Mouse (Mus musculus): ENCODE measurements around the gene Mvp. TPM values are rescaled to one million over a fixed set of nuclear protein-coding genes. Genes with fewer than 3 reads are reported as not detected.

Mvp gene
- total RNA-seq, 2 experiments from 2014 or later, result 27.5 to 40.9 TPM

DNA sequence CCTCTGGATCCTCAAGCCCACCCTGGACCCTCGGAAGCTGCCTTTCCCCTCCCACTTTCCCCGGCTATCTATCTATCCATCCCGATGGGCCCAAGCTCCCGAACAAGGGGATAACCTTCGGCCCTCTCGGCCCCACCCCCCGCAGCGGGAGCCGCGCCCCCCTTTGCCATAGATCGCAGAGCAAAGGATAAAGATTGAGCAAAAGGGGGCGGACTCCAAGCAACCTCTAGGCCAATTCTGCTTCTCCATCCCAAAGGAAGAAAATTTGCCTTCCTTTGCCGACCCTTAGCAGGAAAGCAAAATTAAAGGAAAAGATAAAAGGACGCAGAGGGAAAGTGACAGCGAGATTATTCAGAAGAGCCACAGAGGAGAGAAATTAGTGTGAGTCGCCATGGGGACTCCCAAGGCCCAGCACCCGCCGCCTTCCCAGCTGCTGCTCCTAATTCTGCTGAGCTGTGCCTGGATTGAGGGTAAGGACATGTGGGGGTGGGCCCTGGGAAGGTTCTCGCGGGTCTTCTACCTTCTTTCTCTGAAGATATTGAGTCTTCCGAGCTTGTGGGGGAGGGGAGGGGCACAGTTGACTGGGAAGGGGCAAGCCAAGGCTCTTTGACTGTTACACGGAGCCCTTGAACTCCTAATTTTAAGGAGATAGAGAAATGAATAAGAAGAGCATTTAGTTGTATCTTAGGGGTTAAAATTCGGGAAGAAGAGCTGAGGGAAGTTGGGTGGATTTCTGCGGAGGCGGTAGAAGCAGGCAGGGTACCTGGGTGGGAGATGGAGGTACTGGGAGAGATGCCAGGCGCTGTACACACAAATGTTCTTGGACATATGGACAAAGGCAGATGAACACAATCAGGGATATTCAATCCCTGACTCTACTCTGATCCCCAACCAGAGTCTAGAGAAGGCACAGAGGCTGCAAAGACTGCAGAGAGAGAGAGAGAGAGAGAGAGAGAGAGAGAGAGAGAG is 63.5 kb downstream of the Mvp start:
- no peak for DNase-seq (ENCODE audit: low spot score)

DNA sequence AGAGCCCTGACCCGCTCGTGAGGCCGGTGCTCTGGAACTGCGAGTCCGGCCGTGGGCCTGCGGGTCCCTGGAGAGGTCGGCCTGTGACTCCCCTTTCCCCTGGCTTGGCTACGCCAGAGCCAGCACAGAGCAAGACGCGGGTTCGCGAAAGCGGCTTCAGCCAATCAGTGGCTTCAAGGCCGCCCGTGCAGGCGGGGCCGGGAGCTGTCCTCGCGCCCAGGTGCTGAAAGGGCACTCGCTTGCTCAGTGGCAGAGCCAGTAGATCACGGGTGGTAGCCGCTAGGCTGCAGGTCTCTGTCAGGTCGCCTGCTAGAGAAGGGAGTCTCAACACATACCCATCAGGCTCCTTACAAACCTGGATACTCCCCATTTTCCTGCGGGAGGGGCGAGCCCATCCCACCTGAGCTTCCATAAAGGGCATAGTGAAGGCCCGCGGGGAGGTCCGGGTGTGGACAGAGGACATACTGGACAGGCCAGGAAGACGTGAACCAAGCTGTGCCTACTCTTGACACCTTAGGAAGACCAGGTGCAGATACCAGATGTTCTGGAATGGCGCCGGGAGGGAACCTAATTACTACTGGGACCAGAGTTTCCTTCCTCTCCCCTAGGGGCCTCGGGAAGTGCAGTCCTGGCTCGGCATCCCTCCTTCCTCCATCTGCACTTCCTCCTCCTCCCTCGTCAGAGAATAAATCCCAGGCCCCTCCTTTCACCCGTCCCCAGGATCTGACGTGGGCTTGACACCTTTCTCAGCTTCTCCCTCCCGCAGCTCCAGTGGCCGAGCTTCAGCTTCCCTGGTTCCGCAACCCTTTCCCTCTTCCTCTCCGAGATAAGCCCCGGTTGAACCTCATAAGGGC is 64.4 kb downstream of the Mvp start, which contains the start of gene Sez6l2:
Gene Sez6l2, plus strand, starts transcription at position 771 of the 854 bp plus-strand sequence.
- peak; percentile 83 for DNase-seq (ENCODE audit: low spot score)

DNA sequence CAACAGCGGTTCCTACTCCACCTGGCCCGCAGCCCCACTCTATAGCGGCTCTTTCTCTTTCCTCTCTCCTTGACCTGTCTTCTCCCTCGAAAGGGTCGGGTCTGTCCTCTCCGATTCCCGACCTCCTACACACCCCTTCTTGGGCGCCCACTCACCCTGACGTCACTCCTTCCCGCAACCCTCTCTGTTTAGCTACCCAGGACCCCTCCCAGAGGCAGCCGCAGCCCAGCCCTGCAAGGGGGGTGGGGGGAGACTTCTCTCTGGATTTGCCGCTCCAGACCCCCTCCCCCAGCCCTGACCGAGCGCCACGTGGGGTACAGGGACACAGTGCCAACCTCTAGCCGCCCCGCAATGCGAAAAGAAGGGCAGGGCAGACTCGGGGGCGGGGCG is 65.0 kb downstream of the Mvp start, which contains the start of gene Asphd1:
Gene Asphd1, minus strand, starts transcription at position 180 of the 390 bp plus-strand sequence.
- DNase-seq (ENCODE audit: low spot score), result no peak

DNA sequence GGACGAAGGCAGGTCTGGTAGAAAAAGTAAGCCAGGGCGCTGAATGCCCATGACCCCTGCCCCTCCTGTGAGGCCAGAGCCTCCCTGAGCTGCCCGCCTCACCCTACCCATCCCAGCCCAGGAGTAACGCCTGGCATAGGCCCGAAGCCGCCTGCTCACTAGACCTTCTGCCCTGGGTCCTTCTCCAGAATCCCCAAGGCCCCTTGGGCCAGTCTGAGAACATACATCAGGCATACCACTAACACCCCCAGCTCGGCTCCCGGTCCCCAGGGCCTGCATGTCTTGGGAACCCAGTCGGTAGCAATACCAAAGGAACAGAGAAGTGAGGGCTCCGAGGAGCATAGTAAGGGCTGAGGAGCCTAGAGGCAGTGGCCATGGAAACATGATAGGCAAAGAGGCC is 65.8 kb downstream of the Mvp start:
- no peak for DNase-seq (ENCODE audit: low spot score)

DNA sequence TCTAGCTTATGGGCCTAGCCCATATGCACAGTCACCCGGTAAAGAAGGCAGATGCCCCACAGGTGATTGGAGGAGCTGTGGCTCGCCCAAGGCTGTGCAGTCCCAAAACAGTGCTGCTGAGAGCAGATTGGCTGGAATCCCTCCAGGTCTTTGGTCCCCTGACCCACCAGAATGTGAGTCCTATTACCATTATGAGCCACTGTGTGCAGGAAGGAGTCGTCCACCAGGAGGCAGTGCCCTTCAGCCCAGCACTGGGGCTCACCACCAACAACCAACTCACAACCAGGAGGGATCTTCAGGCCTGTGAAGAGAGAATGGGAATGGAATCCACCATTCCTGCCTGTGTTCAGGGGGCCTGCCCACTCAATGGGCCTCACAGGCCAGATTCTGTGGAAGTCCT is 67.9 kb downstream of the Mvp start:
- DNase-seq (ENCODE audit: low spot score), result no peak

DNA sequence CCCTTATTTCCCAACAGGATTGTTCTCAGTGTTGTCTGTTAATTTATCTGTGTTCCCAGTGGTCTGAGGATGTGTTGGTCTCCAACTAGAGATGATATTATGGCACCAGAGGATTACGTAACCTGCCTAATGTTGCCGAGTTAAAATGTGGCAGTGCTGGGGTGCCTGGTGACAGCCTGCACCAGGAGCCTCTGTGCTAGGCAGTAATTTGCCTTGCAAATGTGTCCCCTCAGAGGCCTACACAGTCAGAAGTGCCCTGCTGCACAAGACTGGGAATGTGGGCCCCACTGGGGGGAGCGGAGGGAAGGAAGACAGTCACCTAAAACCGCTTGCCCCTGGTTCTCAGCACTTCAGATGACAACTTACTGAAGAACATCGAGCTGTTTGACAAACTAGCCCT is 72.6 kb downstream of the Mvp start:
- no peak for DNase-seq (ENCODE audit: low spot score)

DNA sequence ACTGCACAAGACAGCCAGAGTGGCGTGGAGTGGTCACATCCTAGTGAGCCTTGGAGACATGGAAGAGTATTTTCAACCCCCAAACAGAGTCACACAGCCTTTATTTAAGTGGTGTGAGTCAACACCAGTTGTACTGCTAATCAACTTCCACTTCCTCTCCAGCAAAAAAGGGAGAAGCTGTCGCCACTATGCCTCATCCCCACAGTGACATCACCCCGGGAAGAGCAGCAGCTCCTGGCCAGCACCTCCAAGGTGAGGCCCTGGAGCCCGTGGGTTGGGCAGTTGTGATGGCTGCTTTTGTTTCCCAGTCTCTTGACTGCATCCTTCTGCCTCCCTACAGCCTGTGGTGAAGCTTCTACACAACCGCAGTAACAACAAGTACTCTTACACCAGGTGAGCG is 73.2 kb downstream of the Mvp start:
- no peak for DNase-seq (ENCODE audit: low spot score)

Small RNA genes within 50 kb of the gene (microRNA-seq; reads per million reads assigned to microRNA genes)
- not detected for gene Gm44343

Other genes starting within 250 kb of the Mvp start
- under 1 TPM in 1 of 2 experiments, not detected in 1; 0.46 TPM for gene Gdpd3, start 248.3 kb downstream of the Mvp start, total RNA-seq (2021)
- gene Ypel3, start 237.7 kb downstream of the Mvp start, total RNA-seq (2021), result 100 to 1,000 TPM in 1 of 2 experiments, 10 to 100 TPM in 1; 84.9 to 101 TPM
- under 1 TPM; 0.52 to 0.59 TPM for gene Tbx6, start 233.1 kb downstream of the Mvp start, total RNA-seq (2021)
- gene Ppp4c, start 222.1 kb downstream of the Mvp start, total RNA-seq (2021), result 10 to 100 TPM; 20.5 TPM
- 10 to 100 TPM; 65.3 to 75.7 TPM for gene Fam57b, start 217.0 kb downstream of the Mvp start, total RNA-seq (2021)
- not detected for gene 4930451I11Rik, start 183.0 kb downstream of the Mvp start, total RNA-seq (2021)
- gene Doc2a, start 167.2 kb downstream of the Mvp start, total RNA-seq (2021), result not detected
- gene Hirip3, start 152.6 kb downstream of the Mvp start, total RNA-seq (2021), result 1 to 10 TPM; 5.0 to 5.4 TPM
- gene Ino80e, start 152.2 kb downstream of the Mvp start, total RNA-seq (2021), result 10 to 100 TPM in 1 of 2 experiments, 1 to 10 TPM in 1; 8.4 to 12.3 TPM
- gene Taok2, start 129.9 kb downstream of the Mvp start, total RNA-seq (2021), result 10 to 100 TPM; 19.7 to 21.9 TPM
- gene Tmem219, start 91.7 kb downstream of the Mvp start, total RNA-seq (2021), result 10 to 100 TPM in 1 of 2 experiments, 1 to 10 TPM in 1; 9.9 to 12.1 TPM
- 1 to 10 TPM; 2.6 to 2.7 TPM for gene Kctd13, start 85.7 kb downstream of the Mvp start, total RNA-seq (2021)
- not detected for gene Asphd1, start 65.0 kb downstream of the Mvp start, total RNA-seq (2021)
- gene Sez6l2, start 64.1 kb downstream of the Mvp start, total RNA-seq (2021), result 1 to 10 TPM in 1 of 2 experiments, under 1 TPM in 1; 0.87 to 1.2 TPM
- 10 to 100 TPM; 30.7 to 31.5 TPM for gene Cdipt, start 38.7 kb downstream of the Mvp start, total RNA-seq (2021)
- under 1 TPM in 1 of 2 experiments, not detected in 1; 0.24 TPM for gene Cdiptos, start 38.5 kb downstream of the Mvp start, total RNA-seq (2021)
- gene Pagr1b, start 1.9 kb upstream of the Mvp start, total RNA-seq (2021), result 1 to 10 TPM in 1 of 2 experiments, not detected in 1; 1.7 TPM
- gene Pagr1a, start 2.7 kb upstream of the Mvp start, total RNA-seq (2021), result 10 to 100 TPM in 1 of 2 experiments, 1 to 10 TPM in 1; 7.9 to 10.3 TPM
- 10 to 100 TPM; 12.9 to 16.9 TPM for gene Gm42742, start 6.5 kb upstream of the Mvp start, total RNA-seq (2021)
- gene Prrt2, start 6.6 kb upstream of the Mvp start, total RNA-seq (2021), result under 1 TPM in 1 of 2 experiments, not detected in 1; 0.84 TPM
- gene Maz, start 12.4 kb upstream of the Mvp start, total RNA-seq (2021), result 10 to 100 TPM; 64.3 to 66.3 TPM
- 1 to 10 TPM; 1.2 to 1.7 TPM for gene Kif22, start 27.9 kb upstream of the Mvp start, total RNA-seq (2021)
- gene Zg16, start 72.7 kb upstream of the Mvp start, total RNA-seq (2021), result not detected
- gene AI467606, start 76.7 kb upstream of the Mvp start, total RNA-seq (2021), result under 1 TPM; 0.50 to 0.93 TPM
- gene Qprt, start 107.6 kb upstream of the Mvp start, total RNA-seq (2021), result under 1 TPM; 0.37 to 0.55 TPM
- gene Spn, start 123.2 kb upstream of the Mvp start, total RNA-seq (2021), result under 1 TPM; 0.07 to 0.14 TPM
- 10 to 100 TPM; 25.1 to 26.8 TPM for gene Cd2bp2, start 181.4 kb upstream of the Mvp start, total RNA-seq (2021)
- 10 to 100 TPM; 26.4 to 29.5 TPM for gene Tbc1d10b, start 193.8 kb upstream of the Mvp start, total RNA-seq (2021)
- over 10,000 TPM; 24,635 to 28,732 TPM for gene Mylpf, start 194.3 kb upstream of the Mvp start, total RNA-seq (2021)
- gene Zfp553, start 218.4 kb upstream of the Mvp start, total RNA-seq (2021), result 1 to 10 TPM; 4.2 to 4.6 TPM
- gene Sept1, start 218.5 kb upstream of the Mvp start, total RNA-seq (2021), result 1 to 10 TPM; 1.0 to 1.3 TPM
- 10 to 100 TPM; 19.7 to 21.1 TPM for gene Zfp771, start 229.7 kb upstream of the Mvp start, total RNA-seq (2021)
- 10 to 100 TPM; 32.6 TPM for gene Dctpp1, start 246.1 kb upstream of the Mvp start, total RNA-seq (2021)

All from gastrocnemius, adult 18-20 months (tissue).